Mouse (Mus musculus) forebrain, embryonic 12.5 days (tissue): ENCODE results near the gene Hcar2. TPM values are rescaled to one million over a fixed set of nuclear protein-coding genes. Genes with fewer than 3 reads are reported as not detected.

Experiments
- ATAC-seq: fragments of 200-750 bp; cut with Nextera tagmentation; 2 replicates; pipeline ENCODE4 v1.8.0; 2017; ENCODE audit warnings: moderate TSS enrichment; ENCODE audit not compliant: low FRiP score
- H3K27ac ChIP-seq: fragments of 300-500 bp; sonication (generic); 2 replicates; pipeline ENCODE4 v1.5.1; 2016; ENCODE audit warnings: mild to moderate bottlenecking
- H3K27me3 ChIP-seq: fragments of 300-500 bp; sonication (generic); 2 replicates; pipeline ENCODE4 v1.6.1; 2016; ENCODE audit warnings: mild to moderate bottlenecking
- H3K36me3 ChIP-seq: fragments of 300-500 bp; sonication (generic); replicated peaks from 2 replicates; pipeline ENCODE4 v1.6.1; 2016; ENCODE audit warnings: mild to moderate bottlenecking
- H3K4me1 ChIP-seq: fragments of 300-500 bp; sonication (generic); 2 replicates; pipeline ENCODE4 v1.6.1; 2016
- H3K4me2 ChIP-seq: fragments of 300-500 bp; sonication (generic); 2 replicates; pipeline ENCODE4 v1.6.1; 2016; ENCODE audit warnings: mild to moderate bottlenecking, moderate library complexity
- H3K4me3 ChIP-seq: fragments of 300-500 bp; sonication (generic); replicated peaks from 2 replicates; pipeline ENCODE4 v1.5.1; 2016; ENCODE audit warnings: mild to moderate bottlenecking
- H3K9ac ChIP-seq: fragments of 300-500 bp; sonication (generic); 2 replicates; pipeline ENCODE4 v1.6.1; 2016; ENCODE audit warnings: mild to moderate bottlenecking
- H3K9me3 ChIP-seq: fragments of 300-500 bp; sonication (generic); 2 replicates; pipeline ENCODE4 v1.6.1; 2016
- WGBS: fragments of 180-500 bp; shearing (Covaris S2); methylation state at CpG from one replicate; pipeline ENCODE4 v1.1.7; 2016; 5-methylcytosine and 5-hydroxymethylcytosine counted together
- polyA plus RNA-seq: library from polyadenylated mRNA; unstranded; fragments of >200 nt; fragmentation: Nextera tagmentation; extraction: Ambion mirVana; gene quantifications from 2 replicates; pipeline ENCODE4 v1.2.1, GENCODE M21; 2016

Gene Hcar2
- polyA plus RNA-seq, 1 experiment from 2014 or later, result not detected

DNA sequence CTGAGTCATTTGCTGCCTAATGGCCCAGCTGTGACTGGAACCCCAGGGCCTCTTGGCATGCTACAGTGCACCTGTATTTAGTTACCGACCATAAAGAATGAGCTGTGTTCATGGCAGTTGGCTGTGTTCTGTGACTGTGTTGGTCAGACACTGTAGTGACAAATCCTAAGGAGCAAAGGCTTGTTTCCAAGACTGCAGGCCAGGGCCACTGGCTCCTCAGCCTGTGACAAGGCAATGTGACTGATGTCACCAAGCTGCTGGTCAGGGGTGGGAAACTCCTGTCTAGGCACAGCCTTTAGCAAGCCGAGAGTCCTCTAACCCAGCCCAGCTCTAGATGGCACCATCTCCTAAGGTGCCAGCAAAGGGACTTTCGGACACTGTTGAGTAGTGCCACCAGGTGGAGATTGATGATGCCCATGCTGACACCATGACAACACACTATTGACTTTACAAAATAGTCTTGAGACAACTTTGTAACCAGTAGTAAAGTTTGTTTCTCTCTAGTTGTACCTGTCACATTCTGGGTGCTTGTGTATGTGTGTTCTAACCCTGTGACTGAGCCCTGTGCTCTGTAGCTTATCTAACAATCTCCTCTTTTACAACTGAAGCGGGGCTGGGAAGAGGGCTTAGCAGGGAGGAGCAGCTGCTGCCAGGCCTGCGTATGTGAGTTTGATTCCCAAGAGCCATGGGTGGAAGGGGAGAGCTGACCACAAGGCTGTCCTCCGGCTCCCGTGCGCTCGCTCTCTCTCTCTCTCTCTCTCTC lies 44.6 kb downstream of the Hcar2 start:
- no peak overlapping the region for H3K4me2 ChIP-seq
- H3K4me1 ChIP-seq, result no peaks in the 10 kb centered on the region
- no peaks in the 10 kb centered on the region for H3K27me3 ChIP-seq
- H3K9me3 ChIP-seq, result no peaks in the 10 kb centered on the region
- WGBS, result 90% methylated on average over 9 of the region's 9 CpGs
- no peak overlapping the region for H3K9ac ChIP-seq
- peaks cover 54% of the 10 kb centered on the region for H3K36me3 ChIP-seq
- ATAC-seq, result no peak
- no peak overlapping the region for H3K4me3 ChIP-seq
- H3K27ac ChIP-seq, result no peak overlapping the region

DNA sequence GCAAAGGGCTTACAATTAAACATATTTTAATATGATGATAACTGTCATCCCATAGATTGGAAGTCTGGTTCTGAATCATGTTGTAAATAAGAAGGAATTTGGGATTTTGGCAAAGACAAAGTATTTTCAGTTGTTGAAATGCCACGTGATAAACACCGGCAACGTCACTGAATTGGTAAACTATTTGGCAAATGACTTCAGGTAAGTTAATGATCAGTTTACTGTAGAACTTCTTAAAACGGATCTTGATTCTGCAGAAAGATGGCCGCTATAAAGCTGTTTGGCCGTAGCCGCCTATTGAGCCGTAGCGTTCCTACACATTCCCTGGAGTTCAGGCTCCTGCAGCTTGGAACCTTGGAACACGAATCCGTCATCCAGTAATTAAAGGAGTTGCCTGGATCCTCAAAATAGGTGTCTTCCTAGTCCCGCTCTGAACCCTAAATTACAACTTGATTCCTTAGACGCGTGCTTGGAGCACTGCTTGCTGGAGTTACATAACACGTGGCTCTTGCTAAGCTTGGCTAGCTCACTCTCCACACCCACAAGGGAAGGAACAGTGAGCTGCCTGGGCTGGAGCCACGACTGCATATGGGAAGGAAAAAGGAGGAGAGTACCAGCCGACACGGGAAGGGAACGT lies 46.2 kb downstream of the Hcar2 start:
- 95% methylated on average over 19 of the region's 19 CpGs for WGBS

DNA sequence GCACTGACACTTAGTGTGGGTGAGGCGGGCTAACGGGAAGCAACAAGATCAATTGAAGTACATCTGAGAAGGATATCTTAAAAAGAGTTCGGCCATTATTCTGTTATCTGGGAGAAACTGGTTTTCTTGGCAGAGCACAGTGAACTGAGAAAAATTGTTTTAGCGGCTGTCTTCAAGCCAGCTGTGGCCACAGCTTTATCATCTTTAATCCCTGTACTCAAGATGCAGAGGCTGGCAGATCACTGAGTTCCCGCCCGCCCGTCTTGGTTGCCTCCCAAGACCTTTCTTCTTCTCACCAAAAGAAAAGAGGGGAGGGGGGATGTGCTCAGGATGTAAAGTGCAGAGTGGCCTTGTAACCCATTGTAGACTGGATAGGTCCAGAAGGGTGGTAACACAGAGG lies 48.4 kb downstream of the Hcar2 start:
- Histone ChIP-seq H3K27ac (no peak overlapping the region), H3K4me1 (no peaks in the 10 kb centered on the region), H3K4me3 (no peak overlapping the region), H3K27me3 (no peaks in the 10 kb centered on the region), H3K9ac (no peak overlapping the region), H3K4me2 (no peak overlapping the region), H3K36me3 (peaks cover 78% of the 10 kb centered on the region), H3K9me3 (no peaks in the 10 kb centered on the region)
- ATAC-seq, result no peak
- 86% methylated on average over 7 of the region's 7 CpGs for WGBS

More for the DNA sequence above, 46.2 kb downstream of the Hcar2 start:
- Histone ChIP-seq H3K4me1 (no peaks in the 10 kb centered on the region), H3K9ac (no peak overlapping the region), H3K27ac (no peak overlapping the region), H3K36me3 (peaks cover 69% of the 10 kb centered on the region), H3K4me2 (no peak overlapping the region), H3K9me3 (no peaks in the 10 kb centered on the region), H3K27me3 (no peaks in the 10 kb centered on the region), H3K4me3 (no peak overlapping the region)
- ATAC-seq, result no peak

Other genes starting within 250 kb of the Hcar2 start
- 72.0 and 72.7 TPM in 2 replicates for gene Clip1, start 180.9 kb downstream of the Hcar2 start, polyA plus RNA-seq
- 103 and 109 TPM in 2 replicates for gene Zcchc8, start 144.4 kb downstream of the Hcar2 start, polyA plus RNA-seq
- 166 and 179 TPM in 2 replicates for gene Rsrc2, start 116.1 kb downstream of the Hcar2 start, polyA plus RNA-seq
- gene Kntc1, start 115.8 kb downstream of the Hcar2 start, polyA plus RNA-seq, result 49.4 and 51.8 TPM in 2 replicates
- gene Hcar1, start 14.5 kb upstream of the Hcar2 start, polyA plus RNA-seq, result 0.09 and 0.17 TPM in 2 replicates
- gene Denr, start 41.7 kb upstream of the Hcar2 start, polyA plus RNA-seq, result 161 and 171 TPM in 2 replicates
- 1.4 and 3.4 TPM in 2 replicates for gene Gm43518, start 61.9 kb upstream of the Hcar2 start, polyA plus RNA-seq
- gene Ccdc62, start 65.2 kb upstream of the Hcar2 start, polyA plus RNA-seq, result 4.4 and 5.6 TPM in 2 replicates
- gene Hip1r, start 108.1 kb upstream of the Hcar2 start, polyA plus RNA-seq, result 16.0 and 17.9 TPM in 2 replicates
- 70.5 and 73.4 TPM in 2 replicates for gene Vps37b, start 166.8 kb upstream of the Hcar2 start, polyA plus RNA-seq
- gene Abcb9, start 230.3 kb upstream of the Hcar2 start, polyA plus RNA-seq, result 2.9 and 3.3 TPM in 2 replicates
- 17.7 and 19.1 TPM in 2 replicates for gene Ogfod2, start 246.8 kb upstream of the Hcar2 start, polyA plus RNA-seq